Mouse (Mus musculus) splenic B cell, adult 2 months (primary cell): ENCODE data around the gene Lsr.

Experiments
- DNase-seq: peaks from one replicate; pipeline ENCODE4 v3.0.0-alpha.2; 2011; ENCODE audit warnings: low read depth, low spot score
- H3K27me3 ChIP-seq: 2 replicates; pipeline ENCODE4 v1.6.1; 2012; ENCODE audit warnings: mild to moderate bottlenecking, low read length, moderate library complexity, mixed read lengths; ENCODE audit not compliant: control insufficient read depth, poor library complexity, insufficient read depth, severe bottlenecking
- H3K36me3 ChIP-seq: 2 replicates; pipeline ENCODE4 v1.6.1; 2012; ENCODE audit warnings: mild to moderate bottlenecking, low read length, moderate library complexity, mixed read lengths; ENCODE audit not compliant: control insufficient read depth, poor library complexity, insufficient read depth, severe bottlenecking

Gene Lsr

GRCm38 (mm10) chr7:30972426-30973250 lies 626 bp downstream of the Lsr start:
- no peaks in the 10 kb centered on the region for H3K27me3 ChIP-seq
- no peaks in the 10 kb centered on the region for H3K36me3 ChIP-seq
- DNase-seq = no peak

GRCm38 (mm10) chr7:30971901-30972300 lies 1.4 kb downstream of the Lsr start:
- DNase-seq = no peak
- Histone ChIP-seq H3K36me3 (no peaks in the 10 kb centered on the region), H3K27me3 (no peaks in the 10 kb centered on the region)

GRCm38 (mm10) chr7:30969174-30969573 lies 4.1 kb downstream of the Lsr start:
- no peak for DNase-seq
- no peaks in the 10 kb centered on the region for H3K27me3 ChIP-seq
- H3K36me3 ChIP-seq = no peaks in the 10 kb centered on the region

GRCm38 (mm10) chr7:30968611-30969010 lies 4.7 kb downstream of the Lsr start:
- H3K27me3 ChIP-seq = no peaks in the 10 kb centered on the region
- DNase-seq = no peak

GRCm38 (mm10) chr7:30966657-30967056 lies 6.6 kb downstream of the Lsr start:
- Histone ChIP-seq H3K36me3 (no peaks in the 10 kb centered on the region), H3K27me3 (no peaks in the 10 kb centered on the region)
- no peak for DNase-seq

More at GRCm38 (mm10) chr7:30968611-30969010, 4.7 kb downstream of the Lsr start:
- H3K36me3 ChIP-seq = no peaks in the 10 kb centered on the region

- H3K27me3 ChIP-seq = no peaks in the 10 kb centered on the region
- no peak for DNase-seq
- H3K36me3 ChIP-seq = no peaks in the 10 kb centered on the region
These were observed 7.6 kb downstream of the Lsr start for GRCm38 (mm10) chr7:30965677-30966076.

GRCm38 (mm10) chr7:30964366-30964765 lies 8.9 kb downstream of the Lsr start:
- no peak for DNase-seq
- Histone ChIP-seq H3K27me3 (no peaks in the 10 kb centered on the region), H3K36me3 (no peaks in the 10 kb centered on the region)

GRCm38 (mm10) chr7:30962862-30963261 lies 10.4 kb downstream of the Lsr start:
- no peak for DNase-seq
- no peaks in the 10 kb centered on the region for H3K27me3 ChIP-seq
- no peaks in the 10 kb centered on the region for H3K36me3 ChIP-seq

GRCm38 (mm10) chr7:30959786-30960349 lies 13.4 kb downstream of the Lsr start:
- H3K27me3 ChIP-seq = no peaks in the 10 kb centered on the region
- DNase-seq = no peak
- no peaks in the 10 kb centered on the region for H3K36me3 ChIP-seq

GRCm38 (mm10) chr7:30958866-30959487 lies 14.3 kb downstream of the Lsr start:
- no peaks in the 10 kb centered on the region for H3K27me3 ChIP-seq
- DNase-seq = no peak
- H3K36me3 ChIP-seq = no peaks in the 10 kb centered on the region; the same call in 1 of the 2 replicates

- no peaks in the 10 kb centered on the region for H3K27me3 ChIP-seq
- DNase-seq = no peak
- H3K36me3 ChIP-seq = peaks cover under 1% of the 10 kb centered on the region; the same call in 1 of the 2 replicates
These were observed 15.0 kb downstream of the Lsr start for GRCm38 (mm10) chr7:30958109-30958865.

GRCm38 (mm10) chr7:30957367-30957783 lies 15.9 kb downstream of the Lsr start:
- no peaks in the 10 kb centered on the region for H3K27me3 ChIP-seq
- DNase-seq = peak; percentile 93
- peaks cover 5% of the 10 kb centered on the region for H3K36me3 ChIP-seq

- peak; percentile 87 for DNase-seq
- H3K36me3 ChIP-seq = peaks cover 5% of the 10 kb centered on the region
- no peaks in the 10 kb centered on the region for H3K27me3 ChIP-seq
These were observed 16.4 kb downstream of the Lsr start, which contains the start of gene Usf2 for GRCm38 (mm10) chr7:30956756-30957366. Gene Usf2 (minus strand): TSS chr7:30956803.

- peaks cover 5% of the 10 kb centered on the region for H3K36me3 ChIP-seq
- no peak for DNase-seq
- H3K27me3 ChIP-seq = no peaks in the 10 kb centered on the region
These were observed 16.9 kb downstream of the Lsr start for GRCm38 (mm10) chr7:30956357-30956751.
